Mouse (Mus musculus) stomach, postnatal 0 days (tissue): ENCODE measurements at regions not wholly inside any gene's neighbourhood (a gene's known extent, or its start where the extent isn't known, plus 50 kb on each side); places are given as distances from the start of the nearest gene placed in this dataset.

Source experiments
- ATAC-seq: fragments of 200-750 bp; cut with Nextera tagmentation; 2 replicates; pipeline ENCODE4 v1.8.0; 2017; ENCODE audit not compliant: low FRiP score, low TSS enrichment
- DNase-seq: peaks from one replicate; pipeline ENCODE4 v3.0.0-alpha.2; 2016; ENCODE audit warnings: low spot score
- H3K27ac ChIP-seq: fragments of 300-500 bp; sonication (generic); replicated peaks from 2 replicates; pipeline ENCODE4 v1.5.1; 2014; ENCODE audit warnings: mild to moderate bottlenecking, control low read depth
- H3K27me3 ChIP-seq: fragments of 300-500 bp; sonication (generic); 2 replicates; pipeline ENCODE4 v1.6.1; 2014; ENCODE audit warnings: low read length; ENCODE audit not compliant: control insufficient read depth, insufficient read depth
- H3K36me3 ChIP-seq: fragments of 300-500 bp; sonication (generic); 2 replicates; pipeline ENCODE4 v1.6.1; 2014; ENCODE audit warnings: low read length, mixed read lengths; ENCODE audit not compliant: control insufficient read depth, insufficient read depth
- H3K4me1 ChIP-seq: fragments of 300-500 bp; sonication (generic); replicated peaks from 2 replicates; pipeline ENCODE4 v1.6.1; 2014; ENCODE audit warnings: antibody characterized with exemption; ENCODE audit not compliant: control insufficient read depth, insufficient read depth
- H3K4me2 ChIP-seq: fragments of 300-500 bp; sonication (generic); replicated peaks from 2 replicates; pipeline ENCODE4 v1.6.1; 2014; ENCODE audit warnings: low read depth, mild to moderate bottlenecking, control low read depth, moderate library complexity
- H3K4me3 ChIP-seq: fragments of 300-500 bp; sonication (generic); 2 replicates; pipeline ENCODE4 v1.5.1; 2014; ENCODE audit warnings: low read depth, low read length, control low read depth
- H3K9ac ChIP-seq: fragments of 300-500 bp; sonication (generic); 2 replicates; pipeline ENCODE4 v1.6.1; 2014; ENCODE audit warnings: mild to moderate bottlenecking, low read length, control low read depth, mixed read lengths
- H3K9me3 ChIP-seq: fragments of 300-500 bp; sonication (generic); 2 replicates; pipeline ENCODE4 v1.6.1; 2016; ENCODE audit warnings: low read length; ENCODE audit not compliant: control insufficient read depth
- CTCF ChIP-seq: IDR thresholded peaks from 2 replicates; pipeline ENCODE4 v1.5.1; 2016; ENCODE audit warnings: antibody characterized with exemption, low read depth, mild to moderate bottlenecking, moderate library complexity
- EP300 ChIP-seq: optimal IDR thresholded peaks from 2 replicates; pipeline ENCODE3; 2016; ENCODE audit warnings: antibody characterized with exemption
- WGBS: fragments of 180-500 bp; shearing (Covaris S2); extraction: QIAGEN DNeasy Blood & Tissue Kit; methylation state at CpG from one replicate; pipeline ENCODE4 v1.1.7; 2014; 5-methylcytosine and 5-hydroxymethylcytosine counted together

DNA sequence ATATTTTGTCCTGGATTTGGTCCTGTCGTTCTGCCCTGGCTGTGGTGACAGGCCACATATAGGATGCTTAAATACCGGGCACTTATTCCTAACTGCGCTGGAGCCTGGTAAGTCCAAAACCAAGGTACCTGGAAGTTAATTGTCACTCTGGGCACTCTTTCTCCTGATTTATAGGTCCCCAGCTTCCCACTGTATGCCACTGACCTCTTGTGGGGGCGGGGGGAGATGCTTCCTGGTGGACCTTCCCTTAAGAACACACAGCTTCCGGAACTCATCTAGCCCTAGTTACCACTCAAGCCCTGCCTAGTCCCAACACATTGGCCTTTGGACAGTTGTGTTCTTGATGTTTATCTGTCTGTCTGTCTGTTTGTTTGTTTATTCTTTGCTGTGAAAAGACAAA is 165.3 kb upstream of the Ppp2r2d start:
- no peak overlapping the region for H3K4me3 ChIP-seq
- H3K9me3 ChIP-seq: no peaks in the 10 kb centered on the region
- H3K36me3 ChIP-seq: no peaks in the 10 kb centered on the region
- TF ChIP-seq EP300: no peak
- peak; percentile 22; the same call in 1 of the 2 replicates for TF ChIP-seq CTCF
- WGBS: 77% methylated on average over 5 of the region's 5 CpGs
- no peaks in the 10 kb centered on the region for H3K27me3 ChIP-seq
- no peak overlapping the region for H3K27ac ChIP-seq
- no peak overlapping the region for H3K4me2 ChIP-seq
- no peaks in the 10 kb centered on the region for H3K4me1 ChIP-seq
- no peak overlapping the region for H3K9ac ChIP-seq
- ATAC-seq: no peak
- no peak for DNase-seq

DNA sequence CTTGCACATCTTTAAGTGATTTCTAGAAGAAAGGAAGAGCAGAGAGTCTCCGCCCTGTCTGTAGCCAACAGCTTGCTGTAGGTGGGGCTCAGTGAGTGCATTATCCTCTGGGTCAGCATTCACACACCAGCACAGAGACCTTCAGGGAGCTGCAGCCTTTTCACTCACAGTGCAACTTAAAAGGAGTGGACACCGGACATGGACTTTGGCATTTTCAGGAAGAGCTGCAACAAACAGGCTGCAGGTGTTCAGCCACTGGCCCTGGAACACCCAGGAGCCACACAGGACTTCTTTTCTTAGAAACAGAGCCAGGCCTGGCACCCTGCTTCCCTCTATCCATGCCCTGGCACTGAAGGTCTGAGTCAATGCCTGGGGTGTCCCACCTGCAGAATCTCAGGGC is 166.3 kb upstream of the Ppp2r2d start:
- no peak overlapping the region for H3K27ac ChIP-seq
- no peaks in the 10 kb centered on the region for H3K4me1 ChIP-seq
- no peaks in the 10 kb centered on the region for H3K9me3 ChIP-seq
- H3K4me2 ChIP-seq: no peak overlapping the region
- TF ChIP-seq CTCF (no peak), EP300 (no peak)
- H3K27me3 ChIP-seq: no peaks in the 10 kb centered on the region
- no peak for DNase-seq
- WGBS: 64% methylated on average over 2 of the region's 2 CpGs
- ATAC-seq: no peak
- H3K9ac ChIP-seq: no peak overlapping the region
- H3K4me3 ChIP-seq: no peak overlapping the region
- no peaks in the 10 kb centered on the region for H3K36me3 ChIP-seq

GRCm38 (mm10) chr7:138672959-138673358 is 172.9 kb upstream of the Ppp2r2d start:
- no peak for DNase-seq

GRCm38 (mm10) chr7:138668337-138668736 is 177.5 kb upstream of the Ppp2r2d start:
- no peak for TF ChIP-seq CTCF
- TF ChIP-seq EP300: no peak
- H3K4me2 ChIP-seq: no peak overlapping the region

More at GRCm38 (mm10) chr7:138672959-138673358, 172.9 kb upstream of the Ppp2r2d start:
- no peak for ATAC-seq
- Histone ChIP-seq H3K27ac (no peak overlapping the region), H3K9ac (no peak overlapping the region), H3K27me3 (no peaks in the 10 kb centered on the region), H3K4me3 (no peak overlapping the region), H3K4me1 (no peaks in the 10 kb centered on the region), H3K4me2 (no peak overlapping the region), H3K9me3 (no peaks in the 10 kb centered on the region), H3K36me3 (no peaks in the 10 kb centered on the region)
- no peak for TF ChIP-seq EP300
- TF ChIP-seq CTCF: no peak
- 37% methylated on average over 1 of the region's 1 CpGs for whole genome bisulfite sequencing

GRCm38 (mm10) chr7:138660124-138660523 is 185.8 kb upstream of the Ppp2r2d start:
- Histone ChIP-seq H3K9ac (no peak overlapping the region), H3K4me3 (no peak overlapping the region), H3K4me1 (no peaks in the 10 kb centered on the region), H3K4me2 (no peak overlapping the region), H3K27ac (no peak overlapping the region), H3K27me3 (no peaks in the 10 kb centered on the region), H3K9me3 (no peaks in the 10 kb centered on the region), H3K36me3 (no peaks in the 10 kb centered on the region)
- 73% methylated on average over 4 of the region's 4 CpGs for WGBS
- ATAC-seq: no peak
- no peak for DNase-seq
- no peak for TF ChIP-seq CTCF
- no peak for TF ChIP-seq EP300

More at GRCm38 (mm10) chr7:138668337-138668736, 177.5 kb upstream of the Ppp2r2d start:
- H3K27me3 ChIP-seq: no peaks in the 10 kb centered on the region
- H3K4me1 ChIP-seq: no peaks in the 10 kb centered on the region
- no peak for DNase-seq
- H3K4me3 ChIP-seq: no peak overlapping the region
- no peaks in the 10 kb centered on the region for H3K36me3 ChIP-seq
- 34% methylated on average over 4 of the region's 4 CpGs for WGBS
- no peak overlapping the region for H3K9ac ChIP-seq
- no peaks in the 10 kb centered on the region for H3K9me3 ChIP-seq
- H3K27ac ChIP-seq: no peak overlapping the region
- no peak for ATAC-seq

- Histone ChIP-seq H3K9me3 (no peaks in the 10 kb centered on the region), H3K9ac (no peak overlapping the region), H3K4me1 (no peaks in the 10 kb centered on the region), H3K4me3 (no peak overlapping the region), H3K36me3 (no peaks in the 10 kb centered on the region), H3K27me3 (no peaks in the 10 kb centered on the region), H3K4me2 (no peak overlapping the region), H3K27ac (no peak overlapping the region)
- no peak for ATAC-seq
- TF ChIP-seq CTCF: no peak
- no peak for TF ChIP-seq EP300
- no peak for DNase-seq
- WGBS: 54% methylated on average over 4 of the region's 4 CpGs
These were observed 188.4 kb upstream of the Ppp2r2d start for GRCm38 (mm10) chr7:138657521-138657920.
